Mouse (Mus musculus) ovary, postnatal 10 days (tissue): ENCODE data around the gene Nfkb2.
A peak's percentile ranks its signal among the peaks of the same experiment; 100 is the strongest.

Experiments
- DNase-seq: peaks from one replicate; pipeline ENCODE4 v3.0.0; 2022; ENCODE audit warnings: low spot score

Gene Nfkb2

DNA sequence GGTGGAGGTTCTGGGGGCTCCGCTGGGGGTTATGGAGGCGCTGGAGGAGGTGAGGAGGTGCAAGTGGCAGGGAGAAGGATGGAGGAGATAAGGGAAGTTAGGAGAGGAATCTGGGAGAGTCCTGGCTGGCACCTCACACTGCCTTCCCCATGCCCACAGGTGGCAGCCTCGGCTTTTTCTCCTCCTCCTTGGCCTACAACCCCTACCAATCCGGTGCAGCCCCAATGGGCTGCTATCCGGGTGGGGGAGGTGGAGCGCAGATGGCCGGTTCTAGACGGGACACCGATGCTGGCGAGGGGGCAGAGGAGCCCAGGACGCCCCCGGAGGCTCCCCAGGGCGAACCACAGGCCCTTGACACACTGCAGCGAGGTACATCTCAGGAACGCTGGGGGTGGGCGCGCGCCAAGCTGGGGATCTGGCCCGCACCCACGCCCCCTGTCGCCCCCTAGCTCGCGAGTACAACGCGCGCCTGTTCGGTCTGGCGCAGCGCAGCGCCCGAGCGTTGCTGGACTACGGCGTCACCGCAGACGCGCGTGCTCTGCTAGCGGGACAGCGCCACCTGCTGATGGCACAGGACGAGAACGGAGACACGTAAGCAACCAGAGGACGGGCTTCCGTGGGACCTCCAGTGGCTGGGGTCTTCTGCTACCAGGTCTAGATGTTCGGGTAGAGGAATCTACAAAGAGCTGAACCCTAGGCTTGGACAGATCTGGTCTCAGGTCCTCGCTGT lies 4.8 kb downstream of the Nfkb2 start:
- no peak for DNase-seq

DNA sequence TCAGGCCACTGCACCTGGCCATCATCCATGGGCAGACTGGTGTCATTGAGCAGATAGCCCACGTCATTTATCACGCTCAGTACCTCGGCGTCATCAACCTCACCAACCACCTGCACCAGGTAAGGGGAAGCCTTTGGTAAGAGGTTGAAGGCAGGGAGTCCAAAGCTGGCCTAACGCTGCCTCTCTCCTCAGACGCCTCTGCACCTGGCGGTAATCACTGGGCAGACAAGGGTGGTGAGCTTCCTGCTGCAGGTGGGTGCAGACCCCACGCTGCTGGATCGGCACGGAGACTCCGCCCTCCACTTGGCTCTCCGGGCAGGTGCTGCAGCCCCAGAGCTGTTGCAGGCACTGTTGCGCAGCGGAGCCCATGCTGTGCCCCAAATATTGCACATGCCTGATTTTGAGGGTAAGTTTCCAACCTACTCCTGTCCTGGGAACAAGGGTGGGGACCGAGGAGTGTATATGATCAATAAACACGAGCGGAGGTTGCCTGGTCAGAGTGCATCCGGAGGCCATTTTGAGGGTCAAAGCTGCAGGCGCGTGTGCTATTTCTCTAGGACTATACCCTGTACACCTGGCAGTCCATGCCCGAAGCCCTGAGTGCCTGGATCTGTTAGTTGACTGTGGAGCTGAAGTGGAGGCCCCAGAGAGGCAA lies 5.7 kb downstream of the Nfkb2 start:
- DNase-seq = no peak

DNA sequence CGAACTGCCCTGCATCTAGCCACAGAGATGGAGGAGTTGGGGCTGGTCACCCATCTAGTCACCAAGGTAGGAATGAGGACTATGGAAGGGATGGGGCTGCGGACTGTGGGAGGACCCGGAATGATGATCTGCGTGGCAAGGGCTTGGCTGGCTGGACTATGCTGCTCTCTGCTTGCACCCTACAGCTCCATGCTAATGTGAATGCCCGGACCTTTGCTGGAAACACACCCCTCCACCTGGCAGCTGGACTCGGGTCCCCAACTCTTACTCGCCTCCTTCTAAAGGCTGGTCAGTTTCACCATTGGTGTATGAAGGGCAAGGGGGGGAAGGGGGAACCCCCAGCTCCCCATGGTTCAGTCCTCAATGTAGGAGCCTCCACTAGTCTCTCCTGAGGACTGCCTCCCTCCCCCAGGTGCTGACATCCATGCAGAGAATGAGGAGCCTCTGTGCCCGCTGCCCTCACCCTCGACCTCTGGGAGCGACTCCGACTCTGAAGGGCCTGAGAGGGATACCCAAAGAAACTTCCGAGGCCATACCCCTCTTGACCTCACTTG lies 6.3 kb downstream of the Nfkb2 start:
- DNase-seq = no peak

DNA sequence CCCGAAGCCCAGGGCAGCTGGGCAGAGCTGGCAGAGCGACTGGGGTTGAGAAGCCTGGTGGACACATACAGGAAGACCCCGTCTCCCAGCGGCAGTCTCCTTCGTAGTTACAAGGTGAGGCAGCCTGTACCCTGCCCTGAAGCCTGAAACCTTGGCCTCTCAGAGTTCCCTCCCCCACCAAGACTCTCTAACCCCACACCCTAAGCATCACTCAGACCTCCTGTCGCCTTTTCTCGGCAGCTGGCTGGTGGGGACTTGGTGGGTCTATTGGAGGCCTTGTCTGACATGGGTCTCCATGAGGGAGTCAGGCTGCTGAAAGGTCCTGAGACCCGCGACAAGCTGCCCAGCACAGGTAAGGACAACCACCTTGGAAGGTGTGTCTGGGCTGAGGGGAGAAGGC lies 7.2 kb downstream of the Nfkb2 start:
- no peak for DNase-seq

DNA sequence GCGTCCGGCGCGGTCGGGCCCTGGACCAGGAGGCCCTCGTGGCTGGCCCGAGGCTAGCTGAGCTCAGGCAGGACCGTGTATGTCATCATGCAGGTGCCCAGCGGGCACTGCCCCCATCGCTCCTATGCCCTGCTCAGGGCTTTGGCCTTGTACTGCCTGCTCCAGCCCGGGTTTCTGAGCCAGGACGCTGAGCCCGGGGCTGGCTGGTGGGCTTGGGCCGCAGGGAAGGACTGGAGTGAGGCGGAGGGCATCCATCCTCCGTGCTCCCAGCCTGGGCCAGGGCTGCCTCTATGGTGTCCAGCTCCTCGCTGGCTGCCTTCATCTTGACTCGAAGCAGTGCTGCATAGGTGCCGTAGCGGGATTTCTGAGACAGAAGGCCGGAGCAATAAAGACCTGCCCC lies 8.4 kb downstream of the Nfkb2 start:
- DNase-seq = no peak

DNA sequence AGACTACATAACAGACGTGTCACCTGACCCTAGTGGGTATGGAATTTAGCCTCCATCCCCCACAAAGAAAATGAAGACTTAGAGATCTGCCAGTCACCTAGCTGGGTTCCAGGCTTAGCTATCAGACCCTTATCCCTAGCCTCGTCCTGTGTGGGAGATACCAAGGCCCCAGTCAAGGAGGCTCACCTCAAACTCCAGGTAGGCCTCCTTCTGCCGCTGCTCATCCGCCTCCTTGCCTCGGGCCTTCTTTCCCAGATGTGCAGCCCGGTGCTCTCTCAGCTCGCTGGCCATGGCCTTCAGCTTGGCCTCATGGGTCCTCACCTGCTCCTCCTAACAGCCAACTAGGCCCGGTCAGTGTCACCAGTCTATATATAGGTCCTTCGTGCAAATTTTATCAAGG lies 9.0 kb downstream of the Nfkb2 start:
- no peak for DNase-seq

DNA sequence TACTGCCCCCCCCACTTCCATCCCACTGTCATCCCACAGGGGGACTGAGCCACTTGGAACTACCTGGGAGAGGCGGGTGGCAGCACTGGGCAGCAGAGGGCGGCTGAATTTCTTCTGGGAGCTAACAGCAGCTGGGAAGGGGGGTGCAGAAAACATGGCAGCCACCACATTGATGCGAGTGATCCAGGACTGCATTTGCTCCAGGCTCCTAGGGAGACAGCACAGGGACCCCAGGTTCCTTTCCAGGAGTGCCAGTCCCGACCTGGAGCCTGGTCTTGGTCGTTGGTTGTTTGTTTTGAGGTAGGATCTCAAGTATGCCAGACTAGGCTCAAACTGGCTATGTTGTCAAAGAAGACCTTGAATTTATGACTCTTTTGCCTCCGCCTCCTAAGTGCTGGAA lies 9.5 kb downstream of the Nfkb2 start:
- DNase-seq = no peak

DNA sequence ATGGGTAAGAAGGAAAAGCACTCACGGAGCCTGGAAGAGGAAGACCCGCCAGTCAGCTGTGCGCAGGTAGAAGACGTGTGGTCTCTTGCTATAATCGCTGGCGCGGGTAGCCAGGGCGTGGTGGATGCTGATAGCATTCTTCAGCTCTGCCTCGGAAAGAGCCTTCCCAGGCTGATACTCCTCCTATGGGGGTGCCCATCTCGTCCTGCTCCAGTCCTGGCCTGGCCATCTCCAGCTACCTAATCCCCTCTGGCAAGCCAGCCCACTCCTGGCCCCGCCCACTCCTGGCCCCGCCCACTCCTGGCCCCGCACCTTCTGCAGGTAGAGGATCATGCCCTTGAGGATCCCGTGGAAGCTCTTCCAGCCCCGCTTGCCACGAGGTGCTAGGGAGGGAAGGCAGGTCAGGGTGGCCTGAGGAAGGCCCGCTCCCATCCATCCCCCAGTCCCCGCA lies 10.1 kb downstream of the Nfkb2 start:
- no peak for DNase-seq

DNA sequence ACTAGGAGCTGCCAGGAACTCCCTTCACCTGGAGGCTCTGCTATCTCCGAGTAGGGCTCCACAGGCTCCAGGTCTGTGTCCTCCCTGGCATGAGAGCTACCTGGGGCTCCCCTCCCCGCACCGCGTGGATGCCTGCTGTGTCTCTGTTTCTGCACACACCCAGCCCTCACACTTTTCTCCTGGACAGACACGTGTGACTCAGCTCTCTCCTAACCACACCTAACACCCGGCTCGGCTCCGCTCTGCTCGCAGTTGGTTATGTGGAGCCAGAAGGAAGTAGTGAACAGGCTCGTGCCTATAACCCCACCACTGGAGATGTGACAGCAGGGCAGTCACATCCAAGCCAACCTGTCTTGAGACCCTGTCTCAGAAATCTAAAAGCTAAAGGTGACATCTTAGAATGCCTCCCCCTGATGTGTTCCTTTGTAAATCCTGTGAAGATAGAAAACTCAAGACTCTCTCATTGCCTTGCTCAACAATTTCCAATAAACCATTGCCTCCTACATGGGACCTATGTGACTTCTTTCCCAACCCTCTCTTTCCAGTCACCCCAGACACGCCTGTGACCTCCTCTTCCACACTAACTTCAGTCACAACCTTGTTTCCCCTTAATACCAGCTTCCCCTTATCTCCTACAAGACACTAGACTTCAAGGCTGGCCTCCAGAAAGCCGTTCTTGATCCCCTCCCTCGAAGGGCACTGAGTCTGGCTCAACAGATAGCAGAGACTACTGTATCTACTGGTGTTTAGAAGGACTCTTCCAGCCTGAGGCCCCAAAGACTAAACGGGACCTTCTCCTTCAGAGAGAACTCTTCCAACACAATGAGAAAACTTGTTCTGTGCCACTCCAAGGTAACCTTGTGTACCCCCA lies 11.0 kb downstream of the Nfkb2 start:
- DNase-seq = no peak

DNA sequence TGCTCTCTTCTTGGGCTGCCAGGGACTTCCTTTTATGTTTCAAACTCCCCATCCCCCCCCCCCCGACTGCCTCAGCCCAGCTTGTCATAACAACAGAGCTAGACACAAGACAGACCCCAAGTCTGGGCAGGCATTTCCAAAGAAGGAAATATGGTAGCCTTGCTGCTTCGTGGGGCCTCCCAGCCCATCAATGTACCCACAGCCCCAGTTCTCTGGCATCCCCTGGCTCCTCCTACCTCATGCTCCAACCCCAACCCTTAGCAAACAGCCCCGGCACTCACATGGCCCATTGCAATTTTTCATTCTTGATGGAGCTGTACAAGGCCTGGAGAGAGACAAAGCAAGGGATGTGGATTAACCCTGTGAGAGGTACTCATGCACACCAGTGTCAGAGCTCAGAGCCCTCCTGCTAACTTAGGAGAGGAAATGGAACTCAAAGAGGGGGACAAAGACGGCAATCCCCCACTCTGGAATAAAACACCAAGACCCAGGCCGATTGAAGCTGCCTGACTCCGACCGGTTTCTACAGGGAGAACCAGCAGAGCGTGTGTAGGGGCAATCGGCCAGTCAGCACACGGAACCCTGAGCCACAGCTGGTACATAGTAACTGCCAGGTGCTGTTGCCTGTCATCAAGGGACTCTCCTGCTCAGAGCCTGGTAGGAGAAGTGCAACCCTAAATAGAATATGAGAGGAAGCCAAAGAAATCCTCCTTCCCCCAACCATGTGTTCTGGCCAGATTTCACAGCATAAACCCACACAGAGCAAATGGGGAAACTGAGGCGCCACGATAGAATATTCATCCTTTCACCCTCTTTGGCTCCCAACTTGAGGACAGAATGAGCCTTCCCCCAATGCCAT lies 11.9 kb downstream of the Nfkb2 start:
- no peak for DNase-seq

DNA sequence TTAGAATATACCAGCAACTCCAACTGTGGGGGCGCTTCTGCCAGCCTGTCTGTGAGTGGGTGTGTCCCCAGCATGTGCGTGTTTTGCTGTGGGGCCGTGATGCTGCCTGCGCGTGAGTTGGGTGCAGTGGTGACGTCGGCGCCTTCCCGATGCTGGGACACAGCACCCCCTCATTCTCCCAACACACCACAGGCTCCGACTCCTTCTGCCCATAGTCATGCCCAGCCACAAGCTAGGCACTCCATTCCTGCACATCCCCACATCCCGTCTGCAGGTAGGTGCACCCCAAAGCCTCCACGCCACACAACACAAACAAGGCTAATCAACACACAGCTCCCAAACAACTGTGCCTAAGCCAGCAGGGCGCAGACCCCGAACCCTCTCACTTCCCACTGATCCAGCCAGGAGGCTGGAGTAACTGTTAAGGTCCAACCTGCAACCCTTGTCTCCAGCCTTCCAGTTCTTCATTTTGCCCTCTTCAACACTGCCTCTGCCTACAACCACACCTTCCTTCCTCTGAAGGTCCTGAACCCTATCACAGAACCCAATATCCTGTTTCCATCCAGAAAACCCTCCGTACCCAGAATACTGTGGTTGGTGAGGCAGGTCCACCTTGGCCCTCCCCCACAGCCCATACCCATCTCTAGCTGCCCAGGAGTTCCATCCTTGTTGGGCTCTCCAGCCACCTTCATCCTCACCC lies 12.9 kb downstream of the Nfkb2 start:
- DNase-seq = no peak

DNA sequence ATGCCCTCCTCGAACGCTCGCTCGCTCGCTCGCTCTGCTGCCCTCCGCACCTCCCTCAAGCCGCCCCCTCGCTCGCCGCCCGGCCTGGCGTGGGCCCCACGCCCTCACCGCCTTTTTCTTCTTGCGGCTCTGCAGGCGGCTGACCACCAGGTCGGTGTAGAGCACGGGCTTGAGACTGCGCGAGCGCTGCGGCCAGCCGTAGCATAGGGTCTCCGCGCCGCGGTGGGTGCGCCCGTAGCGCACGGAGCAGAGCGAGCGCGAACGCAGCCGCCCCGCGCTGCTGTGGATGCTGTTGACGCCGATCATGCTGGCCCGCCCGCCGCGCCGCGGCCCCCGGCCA lies 13.4 kb downstream of the Nfkb2 start:
- DNase-seq = no peak

DNA sequence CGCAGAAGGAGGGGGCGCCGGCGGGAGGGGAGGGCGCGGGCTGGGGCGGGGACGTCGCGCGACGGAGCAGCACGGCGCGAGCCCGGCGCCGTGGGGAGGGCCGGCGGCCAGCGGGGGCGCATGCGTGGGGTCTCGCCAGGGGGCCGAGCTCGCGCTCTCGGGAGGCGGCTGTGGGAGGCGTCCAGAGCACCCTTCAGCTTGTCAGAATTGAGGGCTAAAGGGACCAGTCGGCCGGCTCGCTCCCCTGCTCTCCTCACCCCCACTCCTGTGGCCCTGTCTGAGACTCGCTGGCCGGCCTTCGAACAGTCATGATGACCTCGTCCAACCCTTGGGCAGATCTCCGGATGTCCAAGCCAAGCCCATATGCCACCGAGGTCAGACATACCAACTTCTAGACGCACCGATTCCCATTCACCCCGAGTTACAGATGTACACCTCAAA lies 13.9 kb downstream of the Nfkb2 start:
- peak; percentile 35 for DNase-seq

DNA sequence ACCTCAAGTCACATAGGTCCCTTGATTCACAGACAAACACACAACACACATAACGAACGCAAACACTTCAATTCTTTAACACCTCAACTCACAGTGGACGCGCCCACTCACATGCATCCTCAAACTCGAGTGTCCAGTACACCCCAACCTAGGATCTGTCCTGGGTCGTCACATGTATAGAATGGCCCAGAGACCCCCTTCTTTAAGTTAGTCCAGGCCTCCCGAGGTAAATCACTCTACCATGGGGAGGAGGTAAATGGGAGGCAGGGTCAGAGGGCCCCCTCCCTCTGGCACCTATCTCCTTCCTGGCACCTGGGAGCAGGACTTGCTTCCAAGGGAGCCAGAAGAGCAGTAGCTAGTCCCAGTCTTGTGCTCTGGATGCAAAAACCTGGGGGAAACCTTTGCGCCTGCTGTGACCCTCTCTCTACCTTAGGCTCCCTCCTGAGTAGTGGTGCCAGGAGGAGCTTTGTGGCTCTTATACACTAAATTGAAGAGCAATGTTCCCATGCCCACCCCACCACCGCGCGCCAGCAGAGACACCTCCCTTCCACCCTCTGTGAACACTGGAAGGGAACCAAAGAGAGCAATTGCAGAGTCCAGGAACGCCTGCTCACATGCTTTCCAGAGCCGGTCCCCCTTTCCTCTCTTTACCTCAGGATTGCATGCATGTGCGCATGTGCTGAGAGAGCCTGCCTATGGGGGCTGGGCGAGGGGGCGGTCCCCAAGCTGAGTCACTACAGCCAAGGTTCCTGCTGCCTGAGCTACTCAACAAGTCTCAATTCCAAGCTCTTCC lies 14.7 kb downstream of the Nfkb2 start:
- no peak for DNase-seq

DNA sequence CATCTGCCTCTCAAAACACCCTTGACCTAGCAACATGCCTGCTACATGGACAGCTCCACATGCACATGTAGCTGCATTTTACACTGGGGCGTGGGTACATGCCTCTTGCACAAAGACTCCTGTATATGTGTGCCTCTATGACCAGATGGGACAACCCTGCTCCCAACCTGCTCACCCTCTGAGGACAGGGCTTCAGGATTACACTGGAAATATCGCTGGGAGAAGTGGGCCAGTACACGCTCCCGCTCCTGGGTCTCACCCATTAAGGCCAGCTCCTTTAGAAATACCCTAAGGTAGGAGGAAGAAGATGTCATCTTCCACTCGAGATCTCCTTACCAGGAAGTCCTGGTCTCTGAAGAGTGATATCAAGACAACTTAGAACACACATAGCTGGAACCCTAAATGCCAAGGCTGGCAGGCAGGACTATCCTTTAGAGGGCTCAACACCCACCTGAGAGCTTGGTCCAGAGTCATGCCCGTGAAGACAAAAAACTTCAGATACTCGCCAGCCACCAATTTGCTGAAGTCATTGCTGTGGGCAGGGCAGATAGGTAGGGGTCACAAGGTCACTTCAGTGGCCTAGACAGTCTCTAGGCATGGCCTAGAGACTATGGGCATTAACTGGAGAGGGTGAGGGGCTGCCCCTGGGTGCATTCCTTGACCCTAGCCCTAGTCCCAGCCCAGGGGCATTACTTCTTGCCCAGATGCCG lies 16.1 kb downstream of the Nfkb2 start:
- no peak for DNase-seq

DNA sequence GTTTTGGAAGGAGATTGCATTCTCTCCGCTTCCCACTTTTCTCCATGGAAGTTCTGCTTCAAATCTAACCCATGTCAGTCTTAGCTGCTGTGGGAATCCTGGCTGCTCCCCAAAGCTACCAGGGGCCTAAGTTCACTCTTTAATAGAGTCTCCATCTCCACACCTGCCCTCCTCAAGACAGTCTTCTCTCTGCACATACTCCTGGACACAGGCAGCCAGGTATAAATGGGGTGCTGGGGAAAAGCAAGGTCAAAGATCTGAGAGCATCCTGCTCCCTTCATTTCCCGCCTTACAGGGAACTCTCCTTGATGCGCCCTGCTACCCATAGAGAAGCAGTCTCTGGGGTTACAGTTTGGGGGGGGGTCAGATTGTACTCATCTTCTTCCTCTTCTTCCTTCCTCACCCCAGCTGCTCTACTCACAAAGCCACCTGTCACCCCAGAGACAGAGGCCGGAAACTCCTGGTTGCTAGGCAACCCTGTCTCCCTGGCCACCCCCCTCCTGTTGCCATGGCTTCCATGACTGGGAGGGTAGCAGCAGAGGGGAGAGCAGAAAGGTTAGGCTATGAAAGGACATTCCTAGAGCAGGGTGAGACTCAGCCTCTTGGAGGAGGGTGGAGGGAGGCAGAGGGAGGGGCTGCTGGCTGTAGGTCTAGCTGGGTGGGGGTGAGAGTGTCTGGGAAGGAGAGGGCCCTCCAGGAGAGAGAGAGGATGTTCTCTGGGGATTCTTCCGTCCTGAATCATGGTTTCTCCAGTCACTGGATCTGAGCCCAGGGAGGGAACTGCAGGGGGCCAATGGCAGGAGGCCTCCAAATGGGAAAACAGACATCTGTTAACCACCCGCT lies 17.2 kb downstream of the Nfkb2 start:
- no peak for DNase-seq

DNA sequence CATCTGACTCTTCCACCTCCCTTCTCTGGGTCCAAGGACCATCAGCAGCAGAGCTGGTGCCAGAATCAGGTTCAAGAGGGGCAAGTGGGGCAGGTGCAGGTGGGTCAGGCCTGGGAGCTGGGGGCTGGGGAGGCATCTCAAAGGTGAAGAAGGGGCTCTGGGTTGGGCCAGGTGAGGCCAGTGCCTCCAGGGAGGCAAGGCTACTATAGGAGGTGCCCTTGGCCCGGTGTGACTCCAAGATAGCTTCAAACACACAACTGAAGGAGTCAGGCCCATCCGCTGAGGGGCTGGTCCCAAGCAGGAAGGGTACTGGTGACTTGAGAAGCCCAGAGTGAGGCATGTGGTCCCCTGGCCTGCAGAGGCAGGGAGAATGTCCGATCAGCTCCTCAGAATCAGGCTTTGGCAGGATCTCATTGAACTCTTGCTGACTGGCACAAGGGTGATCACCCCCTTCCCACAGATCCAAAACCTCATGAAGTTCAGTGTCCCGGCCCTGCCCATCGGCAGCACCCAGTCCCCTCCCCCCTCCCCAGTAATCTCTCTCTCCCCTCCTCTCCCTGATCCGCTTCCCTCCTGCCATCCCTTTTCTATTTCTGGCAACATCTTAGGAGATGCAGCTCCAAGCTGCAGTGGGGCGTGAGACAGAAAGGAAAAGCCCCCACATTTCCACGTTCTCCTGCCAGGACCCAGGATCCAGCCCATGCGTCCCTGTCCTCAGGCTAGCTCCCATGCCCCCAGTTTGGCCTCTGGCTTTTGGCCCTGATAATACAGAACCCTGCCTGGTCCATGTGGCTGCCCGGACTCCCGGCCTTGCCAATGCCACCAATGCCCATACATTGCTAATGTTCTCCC lies 18.2 kb downstream of the Nfkb2 start:
- no peak for DNase-seq
